ENCODE assay signal across 9 mouse cellular contexts in genomic region chr3:101300271-101301071, GRCm38 (mm10). TPM values are rescaled to one million over a fixed set of nuclear protein-coding genes. Genes with fewer than 3 reads are reported as not detected.
A peak's percentile ranks its signal among the peaks of the same experiment; 100 is the strongest.
DNase-seq lines count a peak whose midpoint lies in the region; ATAC-seq and TF ChIP-seq lines count a peak whose summit lies in the region.
"Had no signal": no experiment of that assay in that cellular context is flagged by ENCODE, and none has a peak within 500 bp of the region (broad histone marks: within the 10 kb centered on the region; RNA-seq: fewer than 3 reads in every experiment).

No protein-coding gene starts in this region.

- no peak overlapping the region for H3K27ac ChIP-seq in heart, embryonic 12.5 days (ENCODE audit: poor library complexity, severe bottlenecking)
- no peak overlapping the region for H3K27ac ChIP-seq in stomach, postnatal 0 days (replicated peaks)

- no peaks in the 10 kb centered on the region for H3K9me3 ChIP-seq in heart, embryonic 12.5 days (replicated peaks)
- no peaks in the 10 kb centered on the region for H3K9me3 ChIP-seq in stomach, postnatal 0 days (ENCODE audit: control insufficient read depth, low read length)

- WGBS in heart, embryonic 12.5 days: 23% methylated on average over 23 of the region's 23 CpGs
- WGBS in stomach, postnatal 0 days: 20% methylated on average over 23 of the region's 23 CpGs

- intact Hi-C loops in heart, postnatal 25 days (cut with DNase I): loop anchor here (5.0 kb wide), 1 partner anchor 67 kb away; no protein-coding TSS in a partner anchor

- no peak for ATAC-seq in heart, embryonic 12.5 days (ENCODE audit: insufficient number of reproducible peaks, low FRiP score)
- ATAC-seq in stomach, postnatal 0 days (ENCODE audit: low FRiP score, low TSS enrichment): no peak

- peak overlapping the region; percentile 51 for H3K4me2 ChIP-seq in heart, embryonic 12.5 days
- H3K4me2 ChIP-seq in stomach, postnatal 0 days (replicated peaks; ENCODE audit: low read depth): peak overlapping the region; percentile 34

- TF ChIP-seq CTCF in brain, embryonic 14.5 days (IDR thresholded peaks at IDR 0.05; ENCODE audit: borderline replicate concordance, extremely low read depth, insufficient read depth, insufficient read length): no peak
- TF ChIP-seq CTCF in stomach, postnatal 0 days (IDR thresholded peaks at IDR 0.05; ENCODE audit: low read depth): no peak

- DNase-seq in heart, adult 11 months: peak; percentile 97
- no peak for DNase-seq in heart, postnatal 25 days (ENCODE audit: low spot score)
- peak; percentile 89 for DNase-seq in brain, embryonic 14.5 days (ENCODE audit: low read depth)
- DNase-seq in layer of hippocampus, adult 9-10 months (ENCODE audit: low spot score): peak; percentile 42
- DNase-seq in mesoderm, embryonic 11.5 days (ENCODE audit: low read depth, low spot score): peak; percentile 48
- no peak for DNase-seq in stomach, postnatal 0 days (ENCODE audit: low spot score)
- no peak for DNase-seq in adrenal gland, postnatal 25 days

- H3K4me3 ChIP-seq in heart, embryonic 12.5 days: peak overlapping the region; percentile 13
- H3K4me3 ChIP-seq in stomach, postnatal 0 days (ENCODE audit: low read depth, low read length): no peak overlapping the region

- H3K36me3 ChIP-seq in heart, embryonic 12.5 days: no peaks in the 10 kb centered on the region
- H3K36me3 ChIP-seq in stomach, postnatal 0 days (ENCODE audit: control insufficient read depth, insufficient read depth, low read length): no peaks in the 10 kb centered on the region

- H3K4me1 ChIP-seq in heart, embryonic 12.5 days (replicated peaks): peaks cover 13% of the 10 kb centered on the region
- no peaks in the 10 kb centered on the region for H3K4me1 ChIP-seq in stomach, postnatal 0 days (replicated peaks; ENCODE audit: control insufficient read depth, insufficient read depth)

- no peaks in the 10 kb centered on the region for H3K27me3 ChIP-seq in heart, embryonic 12.5 days (replicated peaks)
- no peaks in the 10 kb centered on the region for H3K27me3 ChIP-seq in stomach, postnatal 0 days (ENCODE audit: control insufficient read depth, insufficient read depth, low read length)

- no peak for TF ChIP-seq EP300 in stomach, postnatal 0 days (optimal IDR thresholded peaks at IDR 0.05)

- peak overlapping the region; percentile 7; the same call in 1 of the 2 replicates for H3K9ac ChIP-seq in heart, embryonic 12.5 days
- no peak overlapping the region for H3K9ac ChIP-seq in stomach, postnatal 0 days (ENCODE audit: low read length)

- TF ChIP-seq POLR2A in brain, embryonic 14.5 days (IDR thresholded peaks at IDR 0.05; ENCODE audit: borderline replicate concordance, extremely low read depth, insufficient read depth, insufficient read length, poor library complexity, severe bottlenecking): no peak

RNA-seq across cellular contexts. Expression of gene Cd2, which starts 12.7 kb away (rescaled TPM):
- total RNA-seq in heart, postnatal 25 days (2021): 1 to 10 TPM in 1 of 2 experiments, under 1 TPM in 1; 0.29 to 1.1 TPM
- polyA plus RNA-seq in brain, embryonic 14.5 days (2012; rRNA removed): 0.08 TPM in 1 of 2 replicates, not detected in the other
- polyA plus RNA-seq in heart, embryonic 12.5 days (2016; fragmentation: Nextera tagmentation; extraction: Ambion mirVana): not detected in 2 replicates
- 0.17 TPM in 1 of 2 replicates, not detected in the other for polyA plus RNA-seq in stomach, postnatal 0 days (2015; fragmentation: Nextera tagmentation; extraction: Ambion mirVana)
- total RNA-seq in adrenal gland, postnatal 25 days (2021): 0.33 TPM in 1 of 2 replicates, not detected in the other
- total RNA-seq: MEL had no signal

Comparison
In these comparisons a context has a peak if more than half of its experiments do, and no peak if none do; other contexts are left out.
1. DNase-seq: peak in heart, adult 11 months (single experiment), brain, embryonic 14.5 days (single experiment), layer of hippocampus, adult 9-10 months (single experiment) and mesoderm, embryonic 11.5 days (single experiment); none in heart, postnatal 25 days (single experiment), stomach, postnatal 0 days (single experiment) and adrenal gland, postnatal 25 days (single experiment).